Mouse (Mus musculus) left cerebral cortex, postnatal 4 days (tissue): Measurements from ENCODE around the gene Olfr641. TPM values are rescaled to one million over a fixed set of nuclear protein-coding genes. Genes with fewer than 3 reads are reported as not detected.

Experiments
- DNase-seq: peaks from one replicate; pipeline ENCODE4 v3.0.0-alpha.2; 2022
- intact Hi-C: fragments of 180-260 bp; cut with DNase I; formaldehyde crosslinking; loops from one replicate; pipeline ENCODE4 v1.15.1; 2025
- total RNA-seq, 2 experiments: library from RNA; stranded (reverse); gene quantifications; 2 replicates each; pipeline ENCODE4 v1.2.3; 2021

Gene Olfr641
- total RNA-seq = not detected

GRCm38 (mm10) chr7:104035145-104035544, at the start of gene Olfr641:
TSS of gene Olfr641 (plus strand) at chr7:104035445.
- intact Hi-C loops = no loop called here
- no peak for DNase-seq

- intact Hi-C loops = no loop called here
Measured at GRCm38 (mm10) chr7:103998446-103998845, 36.8 kb upstream of the Olfr641 start, which contains the start of gene Olfr638. TSS of gene Olfr638 (plus strand) at chr7:103998746.

GRCm38 (mm10) chr7:103999124-103999523, 36.1 kb upstream of the Olfr641 start:
- intact Hi-C loops = no loop called here
- no peak for DNase-seq

More at GRCm38 (mm10) chr7:103998446-103998845, 36.8 kb upstream of the Olfr641 start, which contains the start of gene Olfr638:
- DNase-seq = no peak

GRCm38 (mm10) chr7:104017203-104017602, 18.0 kb upstream of the Olfr641 start, which contains the start of gene Olfr639:
TSS of gene Olfr639 (minus strand) at chr7:104017303.
- intact Hi-C loops = no loop called here
- DNase-seq = no peak

GRCm38 (mm10) chr7:104018953-104019352, 16.3 kb upstream of the Olfr641 start:
- intact Hi-C loops = no loop called here
- no peak for DNase-seq

- intact Hi-C loops = no loop called here
Measured at GRCm38 (mm10) chr7:104021651-104022050, 13.6 kb upstream of the Olfr641 start.

GRCm38 (mm10) chr7:104025473-104025872, 9.8 kb upstream of the Olfr641 start, which contains the start of gene Olfr640:
TSS of gene Olfr640 (minus strand) at chr7:104025573.
- DNase-seq = no peak
- intact Hi-C loops = no loop called here

More at GRCm38 (mm10) chr7:104021651-104022050, 13.6 kb upstream of the Olfr641 start:
- no peak for DNase-seq

- DNase-seq = no peak
Measured at GRCm38 (mm10) chr7:104026978-104027377, 8.3 kb upstream of the Olfr641 start.

GRCm38 (mm10) chr7:104050745-104051144, 15.5 kb downstream of the Olfr641 start:
- DNase-seq = no peak
- intact Hi-C loops = no loop called here

More at GRCm38 (mm10) chr7:104026978-104027377, 8.3 kb upstream of the Olfr641 start:
- intact Hi-C loops = no loop called here

- intact Hi-C loops = no loop called here
- DNase-seq = no peak
Measured at GRCm38 (mm10) chr7:104052566-104052965, 17.3 kb downstream of the Olfr641 start, which contains the start of gene Olfr642. TSS of gene Olfr642 (minus strand) at chr7:104052666.

GRCm38 (mm10) chr7:104059215-104059614, 24.0 kb downstream of the Olfr641 start:
- DNase-seq = no peak
- intact Hi-C loops = no loop called here

GRCm38 (mm10) chr7:104061345-104061744, 26.1 kb downstream of the Olfr641 start, which contains the start of gene 4930516K23Rik:
TSS of gene 4930516K23Rik (minus strand) at chr7:104061445.
- intact Hi-C loops = no loop called here
- no peak for DNase-seq

GRCm38 (mm10) chr7:104071769-104072168, 36.5 kb downstream of the Olfr641 start, which contains the start of gene Olfr644:
TSS of gene Olfr644 (minus strand) at chr7:104071869.
- intact Hi-C loops = no loop called here
- DNase-seq = no peak

GRCm38 (mm10) chr7:104085365-104085764, 50.1 kb downstream of the Olfr641 start, which contains the start of gene Olfr645:
TSS of gene Olfr645 (minus strand) at chr7:104085465.
- no peak for DNase-seq
- intact Hi-C loops = no loop called here

Other genes starting within 250 kb of the Olfr641 start
- gene Olfr67, start 243.6 kb upstream of the Olfr641 start, total RNA-seq = not detected
- 10 to 100 TPM in 1 of 2 experiments, 1 to 10 TPM in 1; 8.8 to 20.4 TPM for gene Hbb-bt, start 221.4 kb upstream of the Olfr641 start, total RNA-seq
- gene Hbb-bs, start 207.3 kb upstream of the Olfr641 start, total RNA-seq = 100 to 1,000 TPM in 1 of 2 experiments, 10 to 100 TPM in 1; 41.0 to 135 TPM
- gene Hbb-bh2, start 194.9 kb upstream of the Olfr641 start, total RNA-seq = not detected
- gene Hbb-bh1, start 192.3 kb upstream of the Olfr641 start, total RNA-seq = not detected
- gene Hbb-y, start 182.2 kb upstream of the Olfr641 start, total RNA-seq = not detected
- not detected for gene Olfr66, start 149.2 kb upstream of the Olfr641 start, total RNA-seq
- not detected for gene Olfr64, start 141.0 kb upstream of the Olfr641 start, total RNA-seq
- gene Olfr65, start 132.0 kb upstream of the Olfr641 start, total RNA-seq = not detected
- not detected for gene Olfr631, start 106.6 kb upstream of the Olfr641 start, total RNA-seq
- not detected for gene Olfr632, start 101.1 kb upstream of the Olfr641 start, total RNA-seq
- gene Olfr633, start 91.0 kb upstream of the Olfr641 start, total RNA-seq = not detected
- gene Olfr635, start 64.3 kb upstream of the Olfr641 start, total RNA-seq = under 1 TPM in 1 of 2 experiments, not detected in 1; 0.08 TPM
- not detected for gene Olfr638, start 36.7 kb upstream of the Olfr641 start, total RNA-seq
- under 1 TPM; 0.10 to 0.38 TPM for gene Olfr639, start 18.1 kb upstream of the Olfr641 start, total RNA-seq
- not detected for gene Olfr640, start 9.9 kb upstream of the Olfr641 start, total RNA-seq
- gene Olfr642, start 17.2 kb downstream of the Olfr641 start, total RNA-seq = not detected
- gene 4930516K23Rik, start 26.0 kb downstream of the Olfr641 start, total RNA-seq = not detected
- gene Olfr644, start 36.4 kb downstream of the Olfr641 start, total RNA-seq = not detected
- not detected for gene Olfr645, start 50.0 kb downstream of the Olfr641 start, total RNA-seq
- gene Olfr646, start 69.4 kb downstream of the Olfr641 start, total RNA-seq = not detected
- not detected for gene Ubqln5, start 94.4 kb downstream of the Olfr641 start, total RNA-seq
- gene Olfr643, start 102.0 kb downstream of the Olfr641 start, total RNA-seq = not detected
- not detected for gene Ubqln3, start 107.8 kb downstream of the Olfr641 start, total RNA-seq
- not detected for gene Ubqlnl, start 115.1 kb downstream of the Olfr641 start, total RNA-seq
- gene Olfm5, start 129.4 kb downstream of the Olfr641 start, total RNA-seq = not detected
- under 1 TPM; 0.38 to 0.46 TPM for gene Olfr648, start 147.9 kb downstream of the Olfr641 start, total RNA-seq
- gene Olfr649, start 160.5 kb downstream of the Olfr641 start, total RNA-seq = not detected
- gene Trim6, start 183.3 kb downstream of the Olfr641 start, total RNA-seq = under 1 TPM; 0.24 to 0.28 TPM
- gene Trim34a, start 209.0 kb downstream of the Olfr641 start, total RNA-seq = 1 to 10 TPM in 1 of 2 experiments, under 1 TPM in 1; 0.78 to 1.0 TPM